Mouse (Mus musculus): ENCODE results near the gene Syde2.
"Not testable (repeated sequence)": the region's sequence is repeated elsewhere in the genome, so short reads cannot be mapped to it uniquely, and the experiment has no call there.

The Syde2 gene

DNA sequence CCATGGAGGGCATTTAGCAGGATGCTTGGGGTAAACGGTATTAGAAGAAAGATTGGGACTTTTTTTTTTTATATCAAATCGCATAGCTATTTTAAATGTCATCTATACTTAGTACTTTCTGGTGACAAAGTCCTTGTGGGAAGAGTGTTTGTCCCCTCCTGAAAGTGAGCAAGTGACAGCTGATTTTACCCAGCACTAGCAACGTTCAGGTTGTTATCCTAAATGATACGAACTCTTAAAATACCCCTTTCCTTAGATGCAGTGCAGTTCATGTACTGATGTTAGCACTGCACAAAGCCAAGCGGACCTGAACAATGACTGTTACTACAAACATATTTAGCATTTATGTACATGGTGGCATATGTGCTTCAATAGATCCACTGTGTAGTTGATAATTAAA is 20.9 kb upstream of the Syde2 start:
- no peak for DNase-seq

DNA sequence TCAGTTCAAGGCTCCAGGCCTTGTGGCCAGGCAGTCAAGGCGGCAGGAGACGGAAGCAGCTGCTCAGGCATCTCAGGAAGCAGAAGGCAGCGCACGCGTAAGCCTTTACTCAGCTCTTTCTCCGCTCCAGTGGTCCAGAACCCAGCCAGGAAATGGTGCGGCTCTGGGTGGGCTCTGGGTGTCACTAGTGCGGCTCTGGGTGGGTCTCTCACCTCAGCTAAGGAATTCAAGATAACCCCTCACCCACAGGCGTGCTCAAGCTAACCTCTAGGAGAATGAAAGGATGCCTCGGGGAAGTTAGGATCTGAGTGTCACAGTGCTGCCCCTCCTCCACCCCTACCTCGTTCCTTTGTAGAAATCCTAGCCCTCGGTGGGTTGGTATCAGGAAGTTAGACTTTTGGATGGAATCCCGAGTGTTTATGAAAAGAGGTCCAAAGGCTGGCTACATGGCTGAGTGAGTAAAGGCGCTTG is 18.6 kb upstream of the Syde2 start:
- DNase-seq: no peak

DNA sequence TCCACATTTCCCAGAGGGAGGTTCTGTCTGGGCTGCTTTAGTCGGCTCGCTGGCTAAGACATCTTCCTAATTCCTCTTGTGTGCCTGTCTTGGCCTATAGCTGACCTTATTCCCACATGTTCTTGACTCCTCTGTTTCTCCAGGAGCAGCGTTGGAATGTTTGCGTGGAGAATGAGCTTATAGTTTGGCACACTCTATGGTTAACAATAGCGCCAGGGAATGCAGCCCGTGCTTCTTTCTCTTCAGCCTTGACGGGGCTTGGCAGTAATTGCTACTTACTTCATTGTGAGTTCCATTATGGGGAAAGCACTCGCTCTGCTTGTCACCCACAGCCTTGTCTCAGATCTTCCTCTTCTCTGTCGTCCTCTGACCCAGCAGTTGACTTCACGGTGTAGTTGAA is 16.2 kb upstream of the Syde2 start:
- no peak for DNase-seq

DNA sequence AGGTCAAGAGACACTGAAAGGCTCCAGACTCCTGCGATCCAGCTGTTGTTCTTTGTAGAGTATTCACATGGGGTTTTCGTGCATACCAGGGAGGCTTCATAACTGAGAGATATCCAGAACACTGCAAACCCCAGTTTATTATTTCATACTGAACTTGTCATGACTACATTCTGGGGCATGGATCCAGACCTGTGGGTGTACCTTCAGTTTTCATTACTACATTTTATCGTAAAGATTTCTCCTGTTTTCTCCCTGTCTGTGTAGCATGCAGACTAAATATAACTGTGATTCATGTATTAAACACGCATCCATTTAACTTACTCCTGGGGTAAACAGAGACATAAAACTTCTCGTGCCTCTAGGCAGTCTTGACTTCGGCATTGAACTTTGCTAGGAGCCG is 12.7 kb upstream of the Syde2 start:
- no peak for DNase-seq

DNA sequence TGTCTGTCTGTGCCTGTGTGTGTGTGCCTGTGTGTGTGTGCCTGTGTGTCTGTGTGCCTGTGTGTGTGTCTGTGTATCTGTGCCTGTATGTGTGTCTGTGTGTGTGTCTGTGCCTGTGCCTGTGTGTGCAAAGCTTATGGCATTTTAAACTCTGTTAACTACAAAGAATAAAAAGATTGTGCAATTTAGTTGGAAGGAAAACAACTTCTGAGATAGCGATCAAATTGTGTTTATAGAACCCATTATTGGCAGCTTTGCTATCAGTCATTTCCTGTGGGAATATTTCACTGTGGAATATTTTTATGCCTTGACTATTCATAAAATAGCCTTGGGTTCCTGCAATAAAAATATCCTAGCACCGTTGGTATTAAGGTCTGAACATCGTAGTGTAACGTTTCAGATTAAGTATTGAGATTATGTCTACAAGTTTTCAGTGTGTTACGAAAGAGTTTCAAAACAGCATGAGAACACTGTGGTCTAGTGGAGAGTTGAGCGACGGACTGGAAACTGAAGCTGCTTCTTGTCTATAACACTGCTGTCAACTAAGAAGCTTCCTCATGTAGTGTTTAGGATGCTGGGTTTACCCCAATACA is 2.2 kb upstream of the Syde2 start:
- DNase-seq: peak; percentile 75

DNA sequence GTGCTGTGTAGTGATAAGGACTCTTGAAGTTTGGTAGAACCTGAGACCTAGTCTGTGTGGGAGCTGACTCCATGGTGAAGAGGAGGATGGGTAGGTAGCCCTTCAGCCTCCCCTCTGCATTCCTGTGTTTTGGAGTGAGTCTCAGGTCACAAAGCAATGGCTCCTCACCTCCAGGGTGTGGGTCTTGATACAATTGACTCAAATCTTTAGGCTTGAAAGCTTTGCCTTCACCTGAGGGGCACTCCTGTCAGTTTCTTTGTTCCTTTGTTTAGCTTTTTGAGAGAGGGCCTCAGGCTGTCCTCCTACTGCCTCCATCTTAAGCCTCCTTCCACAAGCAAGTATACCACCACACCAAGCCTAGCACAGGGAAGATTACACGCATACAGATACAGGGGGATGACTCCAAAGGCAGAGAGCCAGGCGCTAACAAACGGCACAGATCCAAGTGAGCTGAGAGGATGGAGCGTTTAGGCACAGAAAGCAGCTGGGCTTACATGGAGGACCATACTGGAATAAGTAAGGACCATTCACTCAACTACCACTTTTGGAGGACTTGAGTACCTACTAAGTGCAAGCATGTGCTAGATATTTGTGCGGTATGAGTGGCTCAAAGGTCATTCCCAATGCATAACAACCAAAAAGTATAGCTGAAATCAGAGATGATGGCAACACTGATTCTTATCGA is 1.2 kb upstream of the Syde2 start:
- no peak for DNase-seq

DNA sequence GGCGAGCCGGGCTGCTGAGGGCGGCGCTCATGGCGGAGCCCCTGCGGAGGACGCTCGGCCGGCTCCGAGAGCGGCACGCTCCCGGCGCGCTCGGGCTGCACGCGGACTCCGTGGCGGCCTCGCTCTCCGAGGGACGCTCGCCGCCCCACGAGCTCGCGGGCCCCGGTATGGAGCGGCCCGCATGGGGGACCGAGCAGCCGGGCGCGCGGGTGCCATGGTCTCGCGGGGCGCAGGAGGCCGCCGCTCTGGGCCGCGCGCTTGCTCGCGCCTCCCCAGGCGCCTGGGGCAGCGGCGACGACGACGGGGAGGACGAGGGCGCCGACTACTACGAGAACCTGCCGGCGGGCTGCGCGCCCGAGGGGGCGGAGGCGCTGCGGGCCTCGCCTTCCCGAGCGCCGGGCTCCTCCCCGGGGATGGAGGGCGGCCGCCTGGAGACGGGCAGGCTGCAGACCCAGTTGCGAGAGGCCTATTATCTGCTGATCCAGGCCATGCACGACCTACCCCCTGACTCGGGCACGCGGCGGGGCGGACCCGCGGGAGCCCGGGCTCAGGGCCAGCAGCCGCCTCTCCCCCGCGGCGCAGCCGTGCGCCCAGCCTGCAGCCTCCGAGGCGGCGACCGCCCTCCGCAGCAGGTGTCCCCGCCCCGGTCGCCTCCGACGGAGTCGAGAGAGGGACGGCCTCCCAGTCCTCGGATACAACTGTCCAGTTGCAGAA is 457 bp downstream of the Syde2 start:
- DNase-seq: peak; percentile 88

DNA sequence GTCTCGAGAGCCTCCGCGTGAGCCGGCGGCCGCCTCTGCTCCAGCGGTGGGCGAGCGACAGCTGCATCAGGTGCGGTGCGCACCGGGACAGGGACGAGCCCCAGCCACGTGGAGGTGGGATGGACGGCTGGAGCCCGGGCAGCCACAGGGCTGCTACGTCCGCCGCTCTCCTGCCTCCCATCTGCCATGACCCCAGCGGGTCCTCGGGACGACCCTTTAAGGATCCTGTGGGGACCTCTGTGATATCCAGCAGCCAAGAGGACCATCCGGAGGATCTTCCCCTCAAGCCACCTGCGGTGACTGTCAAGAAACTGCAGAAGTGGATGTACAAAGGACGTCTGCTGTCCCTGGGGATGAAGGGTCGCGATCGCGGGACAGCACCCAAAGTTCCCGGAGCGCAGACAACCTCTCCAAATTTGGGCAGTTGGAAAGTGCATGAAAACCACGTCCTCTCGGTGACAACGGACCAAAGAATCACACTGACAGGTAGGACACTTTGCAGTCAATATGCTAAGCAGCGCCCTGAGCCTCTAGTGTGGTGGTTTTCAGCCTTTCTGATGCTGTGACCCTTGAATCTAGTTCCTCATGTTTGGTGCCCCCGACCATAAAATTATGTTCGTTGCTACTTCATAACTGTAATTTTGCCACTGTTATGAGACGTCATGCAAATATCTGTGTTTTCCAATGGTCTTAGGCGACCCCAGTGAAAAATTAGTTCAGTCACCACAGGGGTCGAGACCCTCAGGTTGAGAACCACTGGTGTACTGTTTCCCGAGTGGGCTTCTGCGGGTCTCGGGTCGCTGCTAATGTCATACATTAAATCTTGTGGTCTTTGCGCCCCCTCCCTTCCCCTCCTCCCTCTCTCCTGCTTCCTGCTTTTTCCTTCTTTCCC is 1.3 kb downstream of the Syde2 start:
- no peak for DNase-seq

DNA sequence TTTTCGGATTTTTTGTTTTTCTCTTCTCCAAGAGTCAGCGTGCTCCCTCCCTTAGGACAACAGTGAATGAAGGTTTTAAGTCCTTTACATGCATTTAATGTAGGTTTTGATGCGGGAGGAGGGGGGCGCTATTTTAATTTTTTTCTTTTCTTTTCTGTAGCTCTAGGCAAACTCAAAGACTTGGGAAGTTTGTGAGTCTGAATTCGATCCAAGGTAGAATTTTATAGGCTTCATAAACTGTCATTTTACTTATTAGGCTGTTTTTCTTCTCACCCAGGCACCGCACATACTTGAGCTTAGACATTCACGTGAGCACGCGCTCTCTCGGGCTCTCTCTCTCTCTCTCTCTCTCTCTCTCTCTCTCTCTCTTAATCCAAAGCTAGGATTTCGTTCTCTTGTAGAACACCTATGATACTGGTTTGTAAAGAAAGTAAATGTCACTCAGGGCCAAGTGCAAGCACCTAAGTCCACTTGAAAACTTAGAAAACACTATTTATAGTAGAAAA is 2.0 kb downstream of the Syde2 start:
- no peak for DNase-seq

DNA sequence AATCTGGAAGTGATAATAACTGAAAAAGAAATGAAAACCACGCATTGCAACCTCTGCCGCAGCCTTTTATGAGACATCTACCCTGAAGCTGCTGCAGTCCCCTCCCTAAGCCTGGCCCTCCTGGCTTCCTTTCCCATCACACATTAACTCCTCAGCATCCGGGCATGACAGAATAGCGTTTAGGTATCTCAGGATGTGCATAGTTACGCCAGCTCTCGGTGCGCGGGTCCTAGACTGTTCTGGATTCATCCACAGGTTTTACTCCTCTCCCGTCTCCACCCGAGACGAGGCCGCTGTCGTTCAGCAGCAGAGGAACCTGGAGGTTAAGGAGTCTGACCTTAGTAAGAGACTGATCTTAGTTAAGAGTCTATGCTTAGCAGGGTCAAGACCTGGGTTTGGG is 3.5 kb downstream of the Syde2 start:
- DNase-seq: no peak

DNA sequence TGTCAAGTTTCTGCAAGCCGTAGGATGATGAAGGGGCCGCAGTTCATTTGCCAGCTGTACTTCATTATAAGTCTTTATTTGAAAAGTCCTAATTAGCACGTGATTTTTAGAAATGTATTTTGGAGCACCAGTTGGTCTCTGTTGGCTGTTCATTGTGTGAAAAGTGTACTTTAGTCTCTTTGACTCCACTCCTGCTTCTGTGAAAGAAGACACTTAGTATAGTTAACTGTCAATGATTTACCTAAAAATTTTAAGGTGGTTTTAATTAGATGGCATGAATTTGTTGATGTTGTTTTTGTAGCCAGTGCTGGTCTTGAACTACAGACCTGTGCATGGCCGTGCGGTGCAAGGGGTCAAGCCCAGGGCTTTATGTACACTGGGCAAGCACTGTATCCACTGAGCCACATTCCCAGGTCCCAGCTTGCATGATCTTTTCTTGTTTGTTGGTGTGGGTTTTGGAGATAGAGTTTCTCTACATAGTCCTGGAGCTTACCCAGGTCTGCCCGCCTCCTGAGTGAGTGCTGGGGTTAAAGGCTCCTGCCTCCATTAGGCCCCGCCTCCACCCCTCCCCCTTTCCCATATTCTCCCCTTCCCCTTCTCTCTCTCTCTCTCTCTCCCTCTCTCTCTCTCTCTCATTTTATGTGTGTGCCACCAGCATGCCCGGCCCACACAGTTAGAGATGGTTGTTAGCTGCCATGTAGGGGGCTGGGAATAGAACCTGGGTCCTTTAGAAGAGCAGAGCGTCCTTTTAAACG is 4.5 kb downstream of the Syde2 start:
- DNase-seq: no peak

DNA sequence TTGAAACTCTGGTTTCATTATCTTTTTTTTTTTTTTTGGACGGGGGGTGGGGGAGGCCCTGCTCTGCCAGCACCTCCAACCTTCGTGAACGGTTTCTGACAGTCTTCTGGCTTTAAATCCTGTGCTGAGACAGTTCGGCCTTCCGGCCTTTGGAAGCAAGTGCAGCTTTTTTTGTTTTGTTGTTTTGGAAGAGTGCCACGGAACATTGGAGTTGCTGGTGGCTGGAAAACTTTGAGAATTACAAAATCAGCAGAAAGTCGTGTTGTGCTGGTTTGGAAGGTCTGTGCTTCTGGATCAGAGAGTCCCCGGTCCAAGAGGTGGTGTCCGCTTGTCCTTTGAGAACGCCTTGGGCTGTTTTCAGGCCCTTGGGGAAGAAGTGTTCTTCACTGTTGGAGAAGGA is 5.1 kb downstream of the Syde2 start:
- DNase-seq: peak; percentile 82

DNA sequence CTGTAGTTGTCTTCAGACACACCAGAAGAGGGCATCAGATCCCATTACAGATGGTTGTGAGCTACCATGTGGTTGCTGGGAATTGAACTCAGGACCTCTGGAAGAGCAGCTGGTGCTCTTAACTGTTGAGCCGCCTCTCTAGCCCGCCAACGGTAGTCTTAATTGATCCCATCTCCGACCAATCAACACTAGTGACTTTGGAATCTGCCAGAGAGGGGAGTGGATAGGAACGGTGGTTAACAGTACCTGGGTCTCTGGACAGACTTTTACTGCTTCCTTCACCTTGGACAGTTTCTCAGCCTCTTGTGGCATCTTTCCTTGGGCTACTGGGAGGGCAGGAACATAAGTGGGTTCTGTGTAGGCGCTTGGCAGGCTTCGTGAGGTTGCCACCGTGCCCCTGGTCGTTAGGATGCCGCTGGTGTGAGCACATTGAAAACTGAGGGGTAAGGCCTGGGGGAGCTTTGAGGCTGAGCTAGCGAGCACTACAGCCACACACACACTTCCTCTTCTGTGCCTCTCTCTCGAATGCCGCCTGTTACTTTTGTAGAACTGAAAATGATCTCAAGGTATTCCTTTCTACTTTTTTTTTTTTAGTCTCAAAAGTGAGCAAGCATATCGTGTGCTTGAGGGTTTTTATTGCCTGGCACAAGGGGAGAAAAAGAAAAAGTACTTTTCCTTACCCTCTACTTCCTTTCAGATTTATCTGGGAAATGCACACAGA is 6.0 kb downstream of the Syde2 start:
- DNase-seq: no peak

DNA sequence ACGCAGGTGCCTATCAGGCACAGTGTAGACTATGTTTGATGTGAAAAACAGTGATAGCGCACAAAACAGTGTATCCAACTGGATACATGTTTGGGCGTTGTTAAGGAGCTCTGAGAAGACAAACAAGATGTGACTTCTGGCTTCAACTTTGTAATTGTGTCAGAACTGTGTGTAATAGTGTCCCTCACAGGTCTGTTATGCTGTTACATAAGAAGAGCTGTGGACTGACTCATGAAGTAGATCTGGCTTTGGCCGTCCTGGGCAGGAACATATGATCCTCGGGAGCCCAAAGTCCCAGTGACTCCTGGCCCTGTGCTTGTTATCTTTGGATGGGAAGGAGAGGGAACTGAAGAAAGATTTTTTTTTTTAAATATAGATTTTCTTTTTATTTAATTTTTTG is 7.8 kb downstream of the Syde2 start:
- peak; percentile 48 for DNase-seq

DNA sequence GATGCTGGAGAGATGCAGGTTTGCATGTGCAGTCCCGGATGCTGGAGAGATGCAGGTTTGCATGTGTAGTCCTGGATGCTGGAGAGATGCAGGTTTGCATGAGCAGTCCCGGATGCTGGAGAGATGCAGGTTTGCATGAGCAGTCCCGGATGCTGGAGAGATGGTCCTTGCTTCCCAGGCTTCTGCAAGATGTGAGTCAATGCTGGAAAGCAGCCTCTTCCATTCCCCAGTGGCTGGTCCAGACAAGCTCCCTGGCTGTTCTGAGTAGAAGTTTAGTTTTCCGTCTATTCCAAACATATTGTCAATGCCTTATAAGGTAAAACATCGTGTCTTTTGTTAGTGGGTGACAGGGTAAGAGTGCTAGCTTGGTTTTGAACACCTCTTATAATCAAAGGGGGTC is 8.9 kb downstream of the Syde2 start:
- DNase-seq: not testable (repeated sequence)

DNA sequence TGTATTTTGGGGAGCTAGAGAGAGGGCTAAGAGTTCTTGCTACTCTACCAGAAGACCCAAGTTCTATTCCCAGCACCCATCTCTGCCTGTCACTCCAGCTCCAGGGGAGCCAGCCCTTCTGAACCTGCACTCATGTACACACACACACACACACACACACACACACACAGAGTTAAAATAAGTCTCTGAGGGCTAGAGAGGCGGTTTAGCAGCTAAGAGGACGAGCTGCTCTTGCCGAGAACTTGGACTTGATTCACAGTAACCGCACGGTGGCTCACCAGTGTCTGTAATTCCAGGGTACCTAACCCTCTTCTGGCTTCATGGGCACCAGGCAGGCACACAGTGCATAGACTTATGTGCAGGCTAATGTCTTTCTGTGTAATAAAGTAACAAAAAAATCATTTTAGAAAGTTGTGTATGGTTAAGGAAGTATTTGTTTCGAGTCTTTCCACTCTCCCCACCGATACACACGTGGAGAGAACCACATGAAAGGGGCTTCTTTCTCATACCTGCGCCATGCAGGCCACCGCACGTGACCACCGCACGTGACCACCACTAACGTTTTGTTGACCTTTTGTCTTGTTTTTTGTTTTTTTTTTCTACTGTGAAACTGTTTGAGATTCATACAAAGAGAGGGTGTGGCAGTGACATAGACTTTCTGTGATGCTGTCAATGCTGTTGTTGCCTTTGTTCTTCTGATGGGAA is 16.8 kb downstream of the Syde2 start:
- no peak for DNase-seq

DNA sequence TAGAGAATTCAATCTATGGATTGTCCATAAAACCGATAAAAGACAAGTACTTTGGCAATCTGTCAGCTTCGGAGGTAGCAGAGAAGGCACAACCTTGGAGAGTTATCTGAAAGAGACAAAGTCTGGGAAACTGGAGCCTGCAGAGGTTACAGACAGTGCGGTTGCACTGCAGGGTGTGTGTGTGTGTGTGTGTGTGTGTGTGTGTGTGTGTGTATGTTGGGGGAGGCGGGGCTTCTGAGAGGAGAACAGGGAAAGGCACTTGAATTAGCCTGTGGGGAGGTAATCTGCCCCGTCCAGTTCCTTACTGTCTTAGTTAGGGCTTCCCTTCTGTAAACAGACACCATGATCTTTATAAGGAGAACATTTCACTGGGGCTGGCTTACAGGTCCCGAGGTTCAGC is 20.2 kb downstream of the Syde2 start:
- DNase-seq: no peak

DNA sequence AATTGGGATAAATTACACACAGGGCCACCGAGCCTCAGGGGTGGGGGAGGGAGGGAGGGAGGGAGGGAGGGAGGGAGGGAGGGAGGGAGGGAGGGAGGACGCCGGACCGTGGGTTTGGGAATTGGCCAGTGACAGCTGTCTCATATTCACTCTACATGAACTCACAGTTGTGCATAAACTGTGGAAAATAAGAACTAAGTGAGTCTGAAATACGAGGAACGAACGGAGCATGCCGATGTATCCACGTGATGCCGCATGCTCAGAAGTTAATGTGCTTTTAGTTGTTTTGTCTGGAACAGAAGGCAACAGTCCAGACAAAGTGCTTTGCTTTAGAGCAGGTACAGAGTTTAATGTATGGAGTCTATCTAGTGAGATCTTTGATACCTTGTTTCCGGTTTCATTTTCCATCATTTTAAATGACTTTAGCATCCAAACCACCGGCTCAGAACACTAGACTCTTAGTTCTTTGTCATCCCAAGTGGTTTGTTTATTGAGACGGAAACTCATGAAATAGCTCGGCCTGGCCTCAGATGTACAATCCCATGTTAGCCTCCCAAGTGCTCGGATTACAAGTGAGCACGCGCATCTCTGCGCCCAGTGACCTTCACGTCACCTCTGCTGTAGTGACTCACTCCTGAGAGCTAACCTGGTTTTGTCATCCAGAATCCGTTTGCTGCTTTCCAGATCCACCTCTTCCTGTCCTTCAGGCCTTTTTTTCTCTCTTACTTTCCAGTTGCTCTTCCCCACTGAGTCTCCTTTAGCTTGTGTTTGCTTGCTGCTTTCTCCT is 22.4 kb downstream of the Syde2 start:
- DNase-seq: no peak

DNA sequence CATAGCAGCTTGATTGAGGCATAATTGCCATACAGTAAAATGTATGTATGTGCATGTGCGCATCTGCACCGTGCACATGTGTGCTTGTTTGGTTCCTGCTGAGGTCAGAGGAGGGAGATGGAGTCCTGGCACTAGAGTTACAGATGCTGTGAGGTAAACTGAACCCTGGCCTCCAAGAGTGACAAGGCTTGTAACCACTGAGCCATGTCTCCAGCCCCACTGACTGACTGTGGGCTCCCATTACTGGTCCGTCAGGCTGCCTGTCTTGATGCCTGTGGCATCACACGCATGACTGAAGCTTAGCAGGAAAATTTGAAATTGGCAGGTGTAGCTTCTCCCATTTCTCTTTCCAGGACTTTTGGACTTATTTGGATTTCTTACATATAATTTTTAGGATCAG is 23.1 kb downstream of the Syde2 start:
- no peak for DNase-seq
